Mouse (Mus musculus) lung, adult 18-20 months (tissue): ENCODE measurements around the gene Vmn1r231.

Source experiments
- DNase-seq, 2 experiments: peaks; one replicate each; pipeline ENCODE4 v3.0.0; 2022; ENCODE audit warnings: mixed read lengths in 2 of 2

Vmn1r231 gene

DNA sequence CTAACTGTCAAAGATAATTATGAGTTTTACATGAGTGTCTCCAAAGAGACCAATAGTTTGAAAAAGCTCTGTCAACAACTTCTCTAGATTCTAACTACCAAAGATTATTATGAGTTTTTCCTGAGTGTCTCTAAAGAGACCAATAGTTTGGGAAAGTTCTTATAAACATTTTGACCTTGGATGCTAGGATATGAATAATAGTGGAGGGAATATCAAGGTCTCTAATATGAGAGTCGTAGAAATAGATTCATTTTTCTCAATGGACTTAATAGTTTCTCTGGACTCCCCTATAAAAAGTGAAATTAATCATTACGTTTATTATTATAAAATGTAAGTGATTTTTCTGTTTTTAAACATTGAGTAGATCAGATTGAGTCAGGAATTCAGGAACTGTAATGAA, at the start of gene Vmn1r231:
Vmn1r231 (minus strand) TSS at position 101 of the 400 bp plus-strand sequence.
- DNase-seq, result no peak

- no peak for DNase-seq
Measured at GRCm38 (mm10) chr17:20946636-20947035, 41.7 kb upstream of the Vmn1r231 start.

GRCm38 (mm10) chr17:20946026-20946565, 41.2 kb upstream of the Vmn1r231 start:
- DNase-seq, result peak; percentile 2 to 5

DNA sequence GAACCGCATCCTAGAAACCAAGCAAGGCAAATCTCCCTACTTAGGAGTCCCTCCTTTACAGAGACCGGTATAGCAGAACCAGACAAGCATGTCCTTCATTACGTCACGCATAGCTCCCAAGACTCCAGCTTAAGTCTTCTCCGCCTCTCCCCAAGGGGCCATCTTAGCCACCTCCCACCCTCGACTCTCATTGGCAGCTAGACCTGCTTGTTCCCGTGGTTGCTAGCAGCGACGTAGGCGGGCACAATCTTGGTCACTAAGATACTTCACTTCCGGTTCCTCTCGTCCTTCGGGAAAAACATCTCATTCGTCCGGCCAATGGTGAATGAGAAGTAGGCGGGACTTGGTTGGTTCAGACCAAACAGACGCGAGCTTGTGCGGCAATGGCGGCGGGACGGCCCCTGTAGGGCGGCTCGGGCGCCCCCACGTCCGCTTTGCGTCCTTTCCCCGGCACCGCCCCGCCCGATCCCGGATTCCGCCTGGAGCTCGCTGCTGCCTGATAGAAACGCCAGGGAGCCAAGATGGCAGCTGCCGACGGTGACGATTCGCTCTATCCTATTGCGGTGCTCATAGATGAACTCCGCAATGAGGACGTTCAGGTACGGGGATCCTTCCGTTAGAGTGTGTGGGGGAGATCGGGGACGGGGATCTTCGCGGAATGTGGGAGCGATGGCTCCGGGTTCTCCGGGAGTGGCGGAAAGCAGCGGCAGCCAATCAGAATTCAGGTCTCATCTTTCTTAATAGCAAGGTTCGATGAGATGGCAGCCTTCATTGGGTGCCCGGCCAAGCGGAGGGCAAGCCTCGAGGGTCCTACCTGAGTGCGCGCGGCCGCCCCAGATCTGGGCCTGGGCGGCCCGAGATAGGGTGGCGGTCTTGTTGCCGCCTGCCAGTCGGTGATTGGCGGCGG, 40.3 kb upstream of the Vmn1r231 start, which contains the start of gene Ppp2r1a:
Ppp2r1a (plus strand) TSS at position 327 of the 907 bp plus-strand sequence.
- DNase-seq, result peak; percentile 99

- no peak for DNase-seq
Measured at GRCm38 (mm10) chr17:20944226-20944625, 39.3 kb upstream of the Vmn1r231 start.

DNA sequence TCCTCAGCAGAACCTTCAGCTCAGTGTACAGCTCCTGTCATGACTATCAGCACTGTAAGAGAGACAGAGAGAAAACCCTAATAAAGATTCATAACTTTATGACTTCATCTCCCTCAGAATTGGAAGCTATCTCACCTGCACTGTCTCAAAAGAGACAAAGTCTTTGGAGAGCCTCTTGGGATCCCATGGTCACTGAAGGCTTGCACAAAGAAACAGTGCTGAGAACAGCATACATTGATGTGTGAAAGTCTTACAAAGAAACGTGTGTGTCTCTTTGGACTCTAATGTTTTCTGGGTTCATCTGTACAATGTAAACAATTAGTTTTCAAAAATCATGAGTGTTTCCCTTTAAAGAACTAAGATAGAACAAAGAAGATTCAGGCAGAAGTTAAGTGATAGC, 14.7 kb upstream of the Vmn1r231 start, which contains the start of gene Vmn1r232:
Vmn1r232 (minus strand) TSS at position 101 of the 400 bp plus-strand sequence.
- no peak for DNase-seq

- no peak for DNase-seq
Measured at GRCm38 (mm10) chr17:20840144-20840543, 64.7 kb downstream of the Vmn1r231 start, which contains the start of gene Vmn1r230. Gene Vmn1r230, plus strand, starts transcription at chr17:20840444.
